Mouse (Mus musculus): ENCODE data around the gene Setd3. TPM values are rescaled to one million over a fixed set of nuclear protein-coding genes. Genes with fewer than 3 reads are reported as not detected.

Setd3 gene
- total RNA-seq, 2 experiments from 2014 or later, result 122 to 123 TPM

GRCm38 (mm10) chr12:108204978-108205377 lies 25.9 kb upstream of the Setd3 start:
- intact Hi-C loops (cut with DNase I), result loop anchor here (5.0 to 10.0 kb wide), 2 partner anchors 67 to 300 kb away; no protein-coding TSS in a partner anchor
- no peak for DNase-seq

DNA sequence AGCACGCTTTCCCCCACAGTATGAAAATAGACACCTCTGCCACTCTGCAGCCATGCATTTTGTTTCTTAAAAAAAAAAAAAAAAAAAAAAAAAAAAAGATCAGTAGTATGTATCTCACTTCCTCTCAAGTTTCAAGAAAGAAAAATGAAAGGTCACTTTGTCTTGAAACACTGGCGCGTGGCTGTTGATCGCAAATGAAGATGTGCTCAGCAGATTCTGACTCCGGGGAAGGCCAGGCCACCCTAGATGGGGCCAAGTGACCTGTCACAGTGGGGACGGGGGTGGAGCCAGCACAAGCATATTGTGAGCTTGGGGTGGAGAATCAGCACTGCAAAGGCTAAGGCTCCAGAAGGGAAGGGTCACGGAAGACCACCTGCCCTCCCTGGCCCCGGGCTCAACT lies 24.8 kb upstream of the Setd3 start:
- DNase-seq, result no peak
- intact Hi-C loops (cut with DNase I), result loop anchor here (10.0 kb wide), 1 partner anchor 301 kb away; no protein-coding TSS in a partner anchor

GRCm38 (mm10) chr12:108200094-108200493 lies 21.0 kb upstream of the Setd3 start:
- no peak for DNase-seq
- intact Hi-C loops (cut with DNase I), result loop anchor here (10.0 kb wide), 1 partner anchor 305 kb away; no protein-coding TSS in a partner anchor

GRCm38 (mm10) chr12:108198447-108198846 lies 19.3 kb upstream of the Setd3 start:
- DNase-seq, result no peak
- intact Hi-C loops (cut with DNase I), result no loop called here

GRCm38 (mm10) chr12:108195761-108196160 lies 16.6 kb upstream of the Setd3 start:
- intact Hi-C loops (cut with DNase I), result no loop called here
- no peak for DNase-seq

DNA sequence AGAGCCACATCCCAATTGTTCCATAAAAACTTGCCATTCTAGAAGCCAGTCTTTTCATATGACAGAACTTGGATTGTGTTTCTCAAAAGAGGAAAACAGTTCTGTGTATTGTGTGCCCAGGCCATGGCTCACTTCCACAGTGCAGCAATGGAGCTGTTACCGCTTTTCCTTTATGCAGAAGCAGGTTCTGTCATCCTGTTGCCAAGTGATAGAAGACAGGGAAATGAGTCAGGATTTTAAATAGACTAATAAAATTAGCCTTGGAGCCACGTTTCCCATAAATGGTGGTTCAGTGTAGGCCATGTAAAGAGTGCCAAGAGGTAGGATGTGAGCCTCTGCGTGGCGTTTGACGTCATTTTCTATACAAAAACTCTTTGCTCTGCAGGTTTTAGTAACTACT lies 14.8 kb upstream of the Setd3 start:
- no peak for DNase-seq
- intact Hi-C loops (cut with DNase I), result no loop called here

DNA sequence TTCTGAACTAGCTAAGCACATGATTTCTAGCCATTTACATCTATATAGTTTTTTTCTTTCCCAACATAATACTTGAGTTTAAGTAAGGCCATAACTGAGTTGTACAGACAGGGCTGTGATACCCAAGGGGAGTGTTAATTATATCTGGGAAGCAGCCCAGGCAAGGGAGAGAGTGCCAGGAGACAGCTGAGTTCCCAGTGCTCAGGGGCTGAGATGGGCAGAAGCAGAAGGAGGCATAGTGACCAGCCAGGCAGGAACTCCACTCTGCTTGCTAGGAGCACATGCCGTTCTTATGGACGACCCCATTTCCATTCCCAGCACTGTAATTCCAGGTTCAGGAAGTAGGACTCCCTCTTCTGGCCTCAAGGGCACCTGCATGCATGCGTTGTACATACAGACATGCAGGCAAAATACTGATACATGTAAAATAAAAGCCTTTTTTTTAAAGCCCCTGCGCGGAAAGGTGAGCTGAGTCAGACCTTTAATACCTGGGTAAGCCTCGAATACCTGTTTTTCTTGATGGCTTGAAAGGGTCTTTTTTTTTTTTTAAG lies 8.5 kb upstream of the Setd3 start:
- intact Hi-C loops (cut with DNase I), result no loop called here
- DNase-seq, result peak; percentile 59

DNA sequence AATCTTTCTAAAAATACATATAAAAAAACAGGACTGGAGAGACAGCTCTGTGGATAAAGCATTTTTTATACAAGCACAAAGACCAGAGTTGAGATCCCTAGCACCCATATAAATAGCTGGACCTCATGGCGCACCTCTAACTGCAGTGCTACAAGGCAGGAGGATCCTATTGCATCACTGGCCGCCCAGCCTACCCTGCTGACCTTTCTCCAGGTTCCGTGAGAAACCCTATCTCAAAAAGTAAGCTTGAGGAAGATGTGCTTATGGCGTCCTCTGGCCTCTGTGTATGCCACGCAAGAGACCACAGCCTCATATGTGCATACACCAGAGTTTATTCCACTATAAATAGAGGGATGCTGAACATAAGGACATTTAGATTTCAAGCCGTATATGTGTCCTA lies 2.6 kb upstream of the Setd3 start:
- intact Hi-C loops (cut with DNase I), result no loop called here
- no peak for DNase-seq

DNA sequence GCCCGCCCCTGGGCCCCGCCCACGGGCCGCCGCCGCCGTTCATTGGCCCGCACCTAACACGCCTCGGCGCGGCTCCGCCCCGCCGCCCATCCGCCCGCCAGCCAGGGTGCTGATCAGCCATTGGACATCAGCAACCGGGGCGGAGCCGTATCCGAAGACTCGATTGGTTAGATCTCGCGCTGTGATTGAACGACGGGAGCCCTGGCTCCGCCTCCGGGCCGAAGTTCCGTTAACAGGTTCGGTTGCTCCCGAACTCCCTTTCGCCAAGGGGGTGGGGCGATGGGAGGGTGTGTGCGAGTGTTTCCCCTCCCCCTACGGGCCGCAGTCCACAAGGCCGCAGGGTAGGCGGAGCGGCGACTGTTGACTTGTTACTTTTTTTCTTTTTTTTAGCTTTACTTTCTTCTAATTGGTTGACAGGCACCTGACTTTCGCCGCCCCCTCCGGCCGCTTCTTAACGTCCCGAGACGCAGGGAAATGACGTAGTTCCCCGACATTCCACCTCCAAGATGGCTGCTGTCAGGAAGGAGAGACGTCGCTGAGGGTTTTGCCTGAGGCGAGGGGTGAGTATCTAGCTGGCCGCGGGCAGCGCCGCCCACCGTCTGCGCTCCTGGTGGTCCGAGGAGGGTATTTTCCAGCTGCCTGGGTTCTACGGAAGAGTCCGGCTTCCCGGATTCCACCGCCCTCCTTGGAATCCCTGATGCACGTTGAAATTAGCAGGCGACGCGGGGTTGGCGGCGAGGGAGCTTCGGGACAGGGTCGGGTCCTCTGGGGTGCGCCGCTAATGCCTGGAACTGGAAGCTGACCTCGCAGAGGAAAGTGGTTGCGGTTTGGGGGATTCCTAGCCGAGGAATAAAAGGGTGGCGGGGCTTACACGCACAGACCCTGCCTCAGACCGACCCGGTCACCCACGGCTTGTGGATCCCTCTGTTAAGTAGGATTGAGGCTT lies 480 bp upstream of the Setd3 start, which contains the start of gene Ccnk:
TSS of gene Ccnk (plus strand) at position 259 of the 946 bp plus-strand sequence.
- intact Hi-C loops (cut with DNase I), result no loop called here

DNA sequence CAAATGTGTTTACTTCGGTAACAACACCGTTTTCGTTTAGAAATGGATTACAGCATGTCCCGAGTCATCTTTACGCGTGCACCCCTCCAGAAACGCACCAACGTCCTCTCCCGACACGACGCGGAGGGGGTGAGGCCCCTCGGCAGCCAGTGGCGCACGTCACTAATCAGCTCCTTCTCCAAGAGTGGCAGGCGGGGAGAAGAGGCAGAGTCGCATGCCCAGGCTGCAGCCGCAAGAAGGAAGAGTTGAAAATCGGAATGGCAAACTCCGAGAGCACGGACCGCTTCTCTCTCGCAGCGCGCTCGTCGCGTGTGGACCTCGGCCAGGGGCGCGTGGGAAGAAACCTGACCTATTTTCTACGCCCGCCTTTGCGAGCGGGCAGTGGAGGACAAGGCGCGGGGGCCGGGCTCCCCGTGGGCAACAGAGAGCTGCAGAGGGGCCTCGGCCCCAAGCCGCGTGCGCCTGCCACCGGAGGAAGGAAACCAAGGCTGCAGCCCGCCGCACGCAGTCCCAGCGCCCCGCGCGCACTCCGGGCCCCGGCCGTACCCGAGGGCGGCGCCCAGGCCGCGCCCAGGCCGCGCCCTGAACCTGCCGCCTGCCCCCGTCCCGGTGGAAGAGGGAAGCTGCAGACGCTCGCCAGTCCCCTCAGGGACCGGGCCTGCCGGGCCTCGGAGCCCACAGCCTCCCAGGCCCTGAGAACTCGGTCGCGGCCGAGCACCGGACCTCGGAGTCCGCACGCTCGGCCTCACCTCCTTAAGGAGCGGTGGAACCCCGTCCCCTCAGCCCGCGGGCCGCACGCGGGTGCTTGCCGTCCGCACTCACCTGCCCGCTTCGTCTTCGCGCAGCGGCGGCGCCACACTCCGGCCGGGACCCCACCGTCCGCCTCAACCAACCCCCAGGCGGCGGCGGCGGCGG lies 526 bp downstream of the Setd3 start:
- intact Hi-C loops (cut with DNase I), result no loop called here

More for the DNA sequence above, 480 bp upstream of the Setd3 start, which contains the start of gene Ccnk:
- DNase-seq, result peak; percentile 99

GRCm38 (mm10) chr12:108176366-108176765 lies 2.7 kb downstream of the Setd3 start:
- intact Hi-C loops (cut with DNase I), result no loop called here

More for the DNA sequence above, 526 bp downstream of the Setd3 start:
- DNase-seq, result peak; percentile 50

DNA sequence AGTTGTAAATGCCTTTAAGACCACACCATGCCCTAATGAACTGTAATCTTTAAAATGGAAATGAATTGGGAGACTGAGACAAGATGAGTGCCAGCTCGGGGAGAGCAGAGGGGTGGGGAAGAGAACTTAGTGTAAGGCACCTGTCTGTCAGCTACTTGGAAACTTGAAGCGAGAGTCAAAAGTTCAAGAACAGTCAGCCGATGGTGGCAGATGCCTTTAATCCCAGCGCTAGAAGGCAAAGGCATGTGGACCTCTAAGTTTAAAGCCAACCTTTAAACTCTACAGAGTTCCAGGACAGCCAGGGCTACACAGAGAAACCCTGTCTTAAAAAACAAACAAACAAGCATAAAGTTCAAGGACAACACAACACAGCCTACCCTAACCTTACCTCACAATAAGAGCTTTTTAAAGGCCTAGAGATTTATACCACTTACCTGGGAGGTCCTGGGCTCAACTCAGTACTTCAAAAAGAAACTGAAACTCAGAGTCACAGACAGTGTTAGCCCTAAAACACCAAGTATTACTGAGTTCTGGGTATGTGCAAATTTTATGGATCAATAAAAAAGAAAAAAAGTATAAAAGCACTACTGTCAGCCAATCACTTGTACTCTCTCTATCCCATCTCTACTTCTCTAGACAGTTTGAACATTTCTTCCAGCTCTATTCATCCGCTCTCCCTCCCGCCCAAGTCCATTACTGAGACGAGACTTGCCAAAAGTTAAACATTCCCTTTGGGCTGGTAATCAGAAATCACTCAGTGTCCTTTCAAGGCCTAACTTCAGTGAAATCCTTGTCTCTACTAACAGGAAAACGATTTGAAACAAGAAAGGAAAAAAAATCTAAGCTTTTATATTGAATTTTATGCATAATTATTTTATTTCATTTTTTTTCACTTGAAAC lies 4.3 kb downstream of the Setd3 start:
- DNase-seq, result no peak
- intact Hi-C loops (cut with DNase I), result no loop called here

More at GRCm38 (mm10) chr12:108176366-108176765, 2.7 kb downstream of the Setd3 start:
- no peak for DNase-seq

DNA sequence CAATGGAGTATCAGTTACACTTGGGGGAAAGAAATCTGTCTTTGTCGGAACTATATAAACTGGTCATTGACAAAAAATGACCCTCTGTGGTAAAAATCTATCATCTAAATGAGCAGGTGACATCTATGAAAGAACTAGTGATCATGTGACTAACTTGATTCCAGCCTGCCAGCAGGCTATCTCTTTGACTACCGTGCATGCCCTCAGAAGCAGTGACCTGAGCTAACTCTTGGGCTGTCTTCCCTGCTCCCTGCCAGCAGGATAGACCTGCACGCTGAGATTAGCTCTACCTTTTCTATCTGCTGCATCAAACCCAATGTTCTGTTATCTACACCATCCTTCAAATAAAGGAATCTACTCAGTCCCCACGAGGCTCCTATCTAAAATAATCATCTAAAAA lies 6.5 kb downstream of the Setd3 start:
- intact Hi-C loops (cut with DNase I), result no loop called here

DNA sequence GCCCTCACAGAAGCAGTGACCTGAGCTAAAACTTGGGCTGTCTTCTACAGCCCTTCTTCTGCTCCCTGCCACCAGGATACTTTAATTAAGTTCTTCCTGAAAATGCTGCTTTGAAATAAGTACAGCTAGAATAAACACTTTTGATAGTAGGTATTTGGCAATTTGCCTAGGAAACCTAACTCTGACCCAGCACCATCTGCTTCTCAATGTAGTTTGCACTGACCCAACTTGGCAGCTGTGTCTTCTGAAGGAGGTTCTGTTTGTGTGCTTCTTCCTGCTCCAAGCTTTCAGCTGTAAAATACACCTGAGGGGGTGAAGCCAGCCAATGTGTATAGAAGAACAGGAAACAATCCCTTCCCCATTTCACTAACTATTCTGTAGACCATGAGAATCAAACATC lies 7.8 kb downstream of the Setd3 start:
- no peak for DNase-seq
- intact Hi-C loops (cut with DNase I), result no loop called here

More for the DNA sequence above, 6.5 kb downstream of the Setd3 start:
- no peak for DNase-seq

- intact Hi-C loops (cut with DNase I), result no loop called here
- no peak for DNase-seq
Observed at GRCm38 (mm10) chr12:108170467-108170866, 8.6 kb downstream of the Setd3 start.

DNA sequence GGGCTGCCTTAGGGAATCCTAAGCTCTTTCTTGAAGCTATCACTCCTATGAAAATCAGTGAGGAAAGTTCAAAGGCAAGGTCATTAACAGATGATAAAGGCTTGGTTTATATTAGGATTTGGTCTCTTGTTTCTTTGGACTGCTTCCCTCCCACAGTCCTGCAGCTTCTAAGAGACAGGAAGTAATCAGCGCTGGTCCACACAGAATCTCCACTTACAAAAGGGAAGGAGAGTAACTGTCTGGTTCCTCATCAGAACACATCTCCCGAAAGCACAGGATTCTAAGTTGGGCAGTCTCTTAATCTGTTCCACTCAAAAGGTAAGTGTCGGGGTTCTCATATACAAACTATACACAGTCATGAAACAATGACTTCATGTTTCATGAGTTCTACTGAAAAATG lies 10.2 kb downstream of the Setd3 start:
- intact Hi-C loops (cut with DNase I), result no loop called here
- DNase-seq, result no peak

GRCm38 (mm10) chr12:108163706-108164105 lies 15.4 kb downstream of the Setd3 start:
- DNase-seq, result no peak
- intact Hi-C loops (cut with DNase I), result no loop called here

- intact Hi-C loops (cut with DNase I), result no loop called here
- peak; percentile 12 for DNase-seq
Observed at GRCm38 (mm10) chr12:108162036-108162435, 17.1 kb downstream of the Setd3 start.

DNA sequence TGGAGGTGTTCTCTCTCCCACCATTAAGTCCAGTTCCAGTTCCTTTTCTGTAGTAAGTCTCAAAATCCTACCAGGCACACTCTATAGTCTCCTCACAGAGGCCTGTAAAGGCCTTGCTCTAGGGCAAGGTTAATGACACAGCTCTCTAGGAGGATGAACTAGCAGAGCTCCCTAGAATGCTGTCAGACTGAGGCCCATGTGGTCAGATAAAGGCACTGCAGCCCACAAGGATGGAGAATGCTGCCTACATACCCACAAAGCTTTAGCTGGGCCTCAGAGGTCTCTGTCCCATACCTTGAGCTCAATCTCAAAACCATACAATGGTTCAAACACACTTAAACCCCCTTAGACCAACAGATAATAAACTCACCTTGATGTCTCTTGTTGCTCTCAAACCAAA lies 19.3 kb downstream of the Setd3 start:
- intact Hi-C loops (cut with DNase I), result no loop called here
- no peak for DNase-seq

GRCm38 (mm10) chr12:108152743-108153142 lies 26.4 kb downstream of the Setd3 start:
- intact Hi-C loops (cut with DNase I), result no loop called here
- no peak for DNase-seq

All from left cerebral cortex, postnatal 4 days (tissue).